Comparison of ENCODE assay signal across 7 mouse cellular contexts in genomic region chr13:100210540-100210939, GRCm38 (mm10). TPM values are rescaled to one million over a fixed set of nuclear protein-coding genes. Genes with fewer than 3 reads are reported as not detected.
A peak's percentile ranks its signal among the peaks of the same experiment; 100 is the strongest.
DNase-seq lines count a peak whose midpoint lies in the region; ATAC-seq lines count a peak whose summit lies in the region.

No protein-coding gene starts in this region.

- no peak for ATAC-seq in liver, embryonic 13.5 days (ENCODE audit: low read depth)
- ATAC-seq in erythroid progenitor cell, adult 5-6 weeks (replicated peaks; ENCODE audit: low FRiP score, poor library complexity, severe bottlenecking), result no peak

- H3K4me2 ChIP-seq in liver, embryonic 13.5 days, result no peak overlapping the region

- H3K36me3 ChIP-seq in liver, embryonic 13.5 days, result no peaks in the 10 kb centered on the region

- peak; percentile 32 to 69 for DNase-seq in spleen, postnatal 4 days (ENCODE audit: low spot score in 2 of 2)
- DNase-seq in spleen, postnatal 36 days (ENCODE audit: low spot score in 2 of 2), result no peak
- DNase-seq in adrenal gland, postnatal 10 days, result peak; percentile 80
- peak; percentile 77 for DNase-seq in heart, postnatal 4 days
- peak; percentile 12 for DNase-seq in liver, embryonic 13.5 days
- DNase-seq in testis, postnatal 14 days (ENCODE audit: low spot score), result peak; percentile 43

- no peaks in the 10 kb centered on the region for H3K4me1 ChIP-seq in liver, embryonic 13.5 days (replicated peaks)

- H3K27ac ChIP-seq in liver, embryonic 13.5 days, result no peak overlapping the region

- H3K27me3 ChIP-seq in liver, embryonic 13.5 days, result no peaks in the 10 kb centered on the region

- 27% methylated on average over 8 of the region's 8 CpGs for WGBS in liver, embryonic 13.5 days (ENCODE audit: insufficient replicate concordance)

- no peak overlapping the region for H3K4me3 ChIP-seq in liver, embryonic 13.5 days (replicated peaks)

- H3K9me3 ChIP-seq in liver, embryonic 13.5 days (replicated peaks), result no peaks in the 10 kb centered on the region

- H3K9ac ChIP-seq in liver, embryonic 13.5 days, result no peak overlapping the region

RNA-seq across cellular contexts. Expression of gene Naip2, which starts 8.6 kb away (rescaled TPM):
- total RNA-seq in adrenal gland, postnatal 10 days (2021), result 1 to 10 TPM; 1.2 to 1.4 TPM
- total RNA-seq in heart, postnatal 4 days (2021), result under 1 TPM; 0.24 to 0.36 TPM
- 1.4 and 1.6 TPM in 2 replicates for polyA plus RNA-seq in liver, embryonic 13.5 days (2015; fragmentation: Nextera tagmentation; extraction: Ambion mirVana)
- total RNA-seq in erythroid progenitor cell, adult 5-6 weeks (2015; ENCODE audit: low replicate concordance), result 6.7 and 12.6 TPM in 2 replicates
- 3.3 and 4.0 TPM in 2 replicates for total RNA-seq in erythroid progenitor cell, adult 5-6 weeks (2017; ENCODE audit: low replicate concordance)

RNA-seq across cellular contexts. Expression of gene Naip5, which starts 35.6 kb away (rescaled TPM):
- total RNA-seq in adrenal gland, postnatal 10 days (2021), result 1 to 10 TPM; 1.7 to 2.7 TPM
- under 1 TPM; 0.23 to 0.26 TPM for total RNA-seq in heart, postnatal 4 days (2021)
- polyA plus RNA-seq in liver, embryonic 13.5 days (2015; fragmentation: Nextera tagmentation; extraction: Ambion mirVana), result 0.27 and 0.44 TPM in 2 replicates
- total RNA-seq in erythroid progenitor cell, adult 5-6 weeks (2015; ENCODE audit: low replicate concordance), result 4.6 and 4.7 TPM in 2 replicates
- total RNA-seq in erythroid progenitor cell, adult 5-6 weeks (2017; ENCODE audit: low replicate concordance), result 0.83 and 2.3 TPM in 2 replicates

Comparison
In these comparisons a context has a peak if more than half of its experiments do, and no peak if none do; other contexts are left out.
1. DNase-seq: peak in spleen, postnatal 4 days (2 of 2), adrenal gland, postnatal 10 days (single experiment), heart, postnatal 4 days (single experiment), liver, embryonic 13.5 days (single experiment) and testis, postnatal 14 days (single experiment); none in spleen, postnatal 36 days (0 of 2).